Mouse (Mus musculus) layer of hippocampus, adult 18-20 months (tissue): ENCODE measurements at regions not wholly inside any gene's neighbourhood (a gene's known extent, or its start where the extent isn't known, plus 50 kb on each side); places are given as distances from the start of the nearest gene placed in this dataset.
A peak's percentile ranks its signal among the peaks of the same experiment; 100 is the strongest.
"Not testable (repeated sequence)": the region's sequence is repeated elsewhere in the genome, so short reads cannot be mapped to it uniquely, and the experiment has no call there.

ENCODE experiments used
- DNase-seq, 2 experiments: peaks; one replicate each; pipeline ENCODE4 v3.0.0; 2022; ENCODE audit warnings: low spot score in 2 of 2

GRCm38 (mm10) chr1:4570730-4571129 is 237.0 kb upstream of the Gm37988 start:
- no peak for DNase-seq

DNA sequence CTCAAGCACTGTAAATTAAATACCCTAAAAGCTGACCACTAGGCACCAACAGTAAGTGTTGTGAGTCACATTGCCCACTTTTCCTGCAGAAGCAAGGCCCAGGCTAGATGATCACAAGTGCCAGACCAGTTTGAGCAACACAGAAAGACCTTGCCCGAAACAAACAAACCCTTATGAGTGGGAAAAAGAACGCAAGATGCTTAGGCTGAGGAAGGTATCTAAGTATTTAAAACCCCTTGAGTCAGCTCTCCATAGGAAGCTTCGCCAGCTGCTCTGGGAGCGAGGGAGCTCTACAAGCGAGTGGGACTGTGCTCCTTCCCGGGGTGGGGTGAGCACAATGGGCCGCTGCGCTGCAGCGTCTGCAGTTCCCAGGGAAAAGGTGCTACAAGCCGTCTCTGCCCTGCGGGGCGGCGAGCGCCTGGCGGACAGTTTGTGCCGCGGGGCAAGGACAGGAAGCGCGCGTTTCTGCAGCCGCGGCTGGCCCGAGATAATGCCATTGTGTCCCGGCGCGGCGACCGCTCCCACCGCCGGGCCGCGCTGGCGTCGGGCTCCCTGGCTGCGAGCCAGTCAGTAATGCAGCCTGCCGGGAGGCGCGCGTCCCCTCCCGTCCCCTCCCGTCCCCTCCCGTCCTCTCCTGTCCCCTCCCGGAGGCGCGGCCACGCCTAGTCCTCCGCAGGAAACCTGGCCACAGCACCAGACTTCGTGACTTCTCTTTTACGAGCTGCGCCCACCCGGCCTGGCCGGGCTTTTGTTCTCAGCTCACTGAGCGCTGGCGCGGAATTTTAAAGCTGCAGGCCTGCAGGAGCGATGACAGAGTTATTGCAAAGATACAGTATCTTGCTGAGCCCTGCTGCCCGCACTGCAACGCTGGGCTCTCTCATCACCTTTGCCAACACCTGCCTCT is 236.1 kb upstream of the Gm37988 start:
- DNase-seq, result peak; percentile 11 to 37

GRCm38 (mm10) chr1:4572311-4572710 is 235.4 kb upstream of the Gm37988 start:
- no peak for DNase-seq

DNA sequence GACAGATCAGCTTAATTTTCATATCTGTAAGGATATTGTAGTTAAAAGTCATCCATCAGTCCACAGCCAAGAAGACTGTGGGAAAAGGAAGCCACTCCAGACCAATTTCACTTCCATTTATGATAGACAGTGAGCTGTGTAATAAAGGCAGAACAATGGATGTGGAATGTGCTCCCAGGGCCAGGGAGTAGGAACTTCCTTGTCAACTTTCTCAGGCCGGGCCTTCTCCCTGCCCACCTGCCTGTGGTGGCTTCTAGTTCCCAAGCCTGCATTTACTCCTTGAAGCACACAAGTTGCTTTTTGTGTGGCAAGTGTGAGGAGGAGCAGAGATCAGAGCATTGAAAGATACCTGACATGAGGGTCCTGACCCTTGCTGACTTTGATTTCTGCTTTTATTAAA is 233.6 kb upstream of the Gm37988 start:
- no peak for DNase-seq

- DNase-seq, result no peak
Observed at GRCm38 (mm10) chr1:4576957-4577356, 230.7 kb upstream of the Gm37988 start.

DNA sequence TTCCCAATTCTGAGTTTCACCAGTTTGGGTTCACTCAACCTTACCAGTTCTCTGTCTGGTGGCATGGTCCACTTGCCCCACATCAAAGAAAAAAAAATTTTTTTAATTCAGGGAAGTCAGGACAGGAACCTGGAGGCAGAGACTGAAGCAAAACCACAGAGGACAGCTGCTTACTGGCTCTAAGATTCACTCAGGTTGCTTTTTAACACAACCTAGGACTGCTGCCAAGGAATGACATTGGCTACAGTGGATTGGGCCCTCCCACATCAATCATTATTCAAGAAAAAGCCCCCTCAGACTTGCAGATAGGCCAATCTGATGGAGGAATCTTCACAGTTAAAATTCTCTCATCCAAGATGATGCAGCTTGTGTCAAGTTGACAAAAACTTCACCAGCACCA is 225.2 kb upstream of the Gm37988 start:
- no peak for DNase-seq

DNA sequence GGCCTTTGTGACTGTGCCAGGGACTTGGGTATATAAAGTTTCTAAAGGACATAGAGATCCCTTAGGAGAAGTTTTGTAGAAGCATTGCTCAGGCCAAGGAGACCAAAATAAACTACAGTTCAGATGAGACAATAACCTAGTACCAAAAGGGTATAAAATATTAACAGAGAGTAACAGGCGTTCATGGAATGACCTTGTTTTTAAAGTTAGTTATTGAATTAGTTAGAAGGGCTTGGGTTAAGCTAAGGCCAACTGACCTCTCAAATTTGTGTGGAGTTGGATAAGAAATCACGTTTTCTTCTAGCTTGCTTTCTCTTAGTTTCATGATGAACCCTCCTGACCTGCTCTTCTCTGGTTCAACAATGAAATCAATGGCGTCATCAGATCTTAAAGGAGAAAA is 209.8 kb upstream of the Gm37988 start:
- no peak for DNase-seq

GRCm38 (mm10) chr1:4598425-4598824 is 209.3 kb upstream of the Gm37988 start:
- DNase-seq, result no peak

GRCm38 (mm10) chr1:4602386-4602785 is 205.3 kb upstream of the Gm37988 start:
- DNase-seq, result no peak

- DNase-seq, result no peak
Observed at GRCm38 (mm10) chr1:4608824-4609223, 198.9 kb upstream of the Gm37988 start.

- no peak for DNase-seq
Observed at GRCm38 (mm10) chr1:4613305-4613704, 194.4 kb upstream of the Gm37988 start.

GRCm38 (mm10) chr1:4615286-4615685 is 192.4 kb upstream of the Gm37988 start:
- no peak for DNase-seq

- DNase-seq, result no peak
Observed at GRCm38 (mm10) chr1:4617479-4617878, 190.2 kb upstream of the Gm37988 start.

GRCm38 (mm10) chr1:4622408-4622807 is 185.3 kb upstream of the Gm37988 start:
- DNase-seq, result no peak

GRCm38 (mm10) chr1:4623268-4623667 is 184.4 kb upstream of the Gm37988 start:
- no peak for DNase-seq

GRCm38 (mm10) chr1:4653937-4654336 is 153.8 kb upstream of the Gm37988 start:
- no peak for DNase-seq

DNA sequence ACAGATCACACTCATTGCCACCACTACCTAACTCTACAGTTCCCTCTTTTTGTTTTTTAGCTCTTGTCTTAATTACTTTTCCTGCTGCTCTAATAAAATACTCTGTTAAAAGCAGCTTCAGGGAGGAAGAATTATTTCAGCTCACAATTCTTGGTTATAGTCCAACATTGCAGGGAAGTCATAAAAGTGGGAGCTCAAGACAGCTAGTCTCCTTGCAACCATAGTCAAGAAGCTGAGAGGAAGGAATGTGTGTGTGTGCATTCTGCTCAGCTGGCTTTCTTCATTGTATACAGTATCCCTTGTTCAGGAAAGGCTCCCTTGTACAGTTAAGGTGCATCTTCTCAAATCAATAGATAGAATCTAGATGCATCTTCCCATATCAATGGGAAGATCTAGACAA is 152.4 kb upstream of the Gm37988 start:
- no peak for DNase-seq

DNA sequence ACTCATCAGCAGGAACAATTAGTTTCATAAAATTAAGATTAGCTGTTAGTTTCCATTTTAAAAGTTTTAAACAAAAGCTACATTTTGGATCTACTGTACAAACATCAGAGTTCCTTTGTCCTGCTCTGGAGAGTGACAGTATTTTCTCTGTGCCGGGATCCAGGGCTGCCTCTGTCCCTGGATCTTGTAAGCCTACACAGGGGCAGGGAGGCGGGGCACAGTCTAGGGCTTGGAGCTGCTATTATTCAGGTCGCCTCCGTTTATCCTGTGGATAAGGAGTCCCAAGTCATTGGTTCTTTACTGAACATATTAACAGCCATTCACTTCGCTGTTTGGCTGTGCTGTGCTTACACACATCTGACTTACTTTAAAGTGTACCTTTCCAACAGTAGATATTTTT is 150.8 kb upstream of the Gm37988 start:
- DNase-seq, result no peak

DNA sequence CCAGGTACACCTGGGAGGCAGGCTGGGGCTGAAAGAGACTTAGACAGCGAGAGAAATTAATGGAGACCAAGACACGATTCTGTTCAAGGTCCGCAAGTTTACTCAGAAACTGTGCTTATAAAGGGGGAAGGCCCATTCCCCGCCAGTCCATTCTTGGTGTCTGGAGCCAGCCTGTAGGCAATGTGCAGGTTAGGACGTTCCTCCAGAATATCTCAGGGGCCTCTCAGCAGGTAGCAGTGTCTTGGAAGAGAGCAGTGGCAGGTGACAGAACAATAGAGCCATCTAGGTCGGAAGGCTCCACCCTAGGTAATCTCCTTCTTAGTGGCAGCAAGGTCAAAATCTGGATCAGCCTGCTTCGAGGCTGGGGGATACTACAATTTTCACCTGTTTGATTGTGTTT is 147.6 kb upstream of the Gm37988 start:
- DNase-seq, result not testable (repeated sequence)

- DNase-seq, result not testable (repeated sequence)
Observed at GRCm38 (mm10) chr1:4660616-4661015, 147.1 kb upstream of the Gm37988 start.

- DNase-seq, result no peak
Observed at GRCm38 (mm10) chr1:4661761-4662160, 145.9 kb upstream of the Gm37988 start.

DNA sequence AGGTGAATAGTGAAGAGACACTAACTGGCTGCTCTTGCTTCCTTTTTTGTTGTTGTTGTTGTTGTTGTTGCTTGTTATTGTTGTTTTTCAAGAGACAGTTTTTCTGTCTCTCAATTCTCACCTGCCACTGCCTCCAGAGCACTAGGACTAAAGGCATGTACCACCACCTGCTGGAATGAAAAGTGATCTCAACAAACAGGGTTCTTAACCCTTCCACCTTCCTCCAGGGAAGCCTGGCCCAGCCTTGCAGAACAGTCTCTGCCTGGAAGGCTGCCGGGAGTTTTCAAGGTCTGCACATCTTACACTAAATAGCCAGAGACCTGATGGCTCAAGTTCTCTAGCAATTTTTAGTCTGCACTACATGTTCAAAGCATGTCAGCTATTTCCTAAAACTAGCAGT is 138.0 kb upstream of the Gm37988 start:
- DNase-seq, result no peak
